Mouse (Mus musculus) spleen, adult 2 months (tissue): ENCODE results near the gene Ctnnbip1. TPM values are rescaled to one million over a fixed set of nuclear protein-coding genes. Genes with fewer than 3 reads are reported as not detected.

Experiments
- DNase-seq, 2 experiments: peaks; one replicate each; pipeline versions ENCODE4 v3.0.0 to v3.0.0-alpha.2; 2012 to 2021; ENCODE audit warnings: low spot score in 2 of 2, low read depth in 1 of 2
- H3K27ac ChIP-seq: fragments of 200-500 bp; 2 replicates; pipeline ENCODE4 v1.5.1; 2012; ENCODE audit warnings: low read length, inconsistent platforms; ENCODE audit not compliant: insufficient read depth
- H3K27me3 ChIP-seq: fragments of 200-500 bp; 2 replicates; pipeline ENCODE4 v1.6.1; 2012; ENCODE audit warnings: mild to moderate bottlenecking, moderate library complexity, low read length, inconsistent platforms; ENCODE audit not compliant: control insufficient read depth, insufficient read depth
- H3K36me3 ChIP-seq: fragments of 200-500 bp; 2 replicates; pipeline ENCODE4 v1.6.1; 2012; ENCODE audit warnings: mild to moderate bottlenecking, low read length, inconsistent platforms; ENCODE audit not compliant: control insufficient read depth, insufficient read depth
- H3K4me1 ChIP-seq: fragments of 200-500 bp; 2 replicates; pipeline ENCODE4 v1.6.1; 2011; ENCODE audit warnings: inconsistent platforms; ENCODE audit not compliant: control insufficient read depth, insufficient read depth, insufficient read length
- H3K4me3 ChIP-seq: fragments of 200-500 bp; 2 replicates; pipeline ENCODE4 v1.5.1; 2011; ENCODE audit warnings: mild to moderate bottlenecking, inconsistent platforms; ENCODE audit not compliant: insufficient read depth, insufficient read length; ENCODE audit errors: extremely low read depth
- CTCF ChIP-seq: fragments of 200-500 bp; IDR thresholded peaks from 2 replicates; pipeline ENCODE4 v1.5.1; 2011; ENCODE audit warnings: mild to moderate bottlenecking, inconsistent platforms; ENCODE audit not compliant: insufficient read depth, insufficient read length, insufficient replicate concordance; ENCODE audit errors: extremely low read depth
- POLR2A ChIP-seq: fragments of 200-500 bp; IDR thresholded peaks from 2 replicates; pipeline ENCODE4 v1.6.1; 2011; ENCODE audit warnings: low read depth, low read length, inconsistent platforms
- WGBS: fragments of 180-500 bp; shearing (Covaris S2); methylation state at CpG from one replicate; pipeline ENCODE4 v1.1.7; 2018; 5-methylcytosine and 5-hydroxymethylcytosine counted together
- polyA plus RNA-seq: library from polyadenylated mRNA; depleted of rRNA; stranded (reverse); fragments of >200 nt; gene quantifications from 2 replicates; pipeline ENCODE4 v1.2.3, GENCODE M21; 2012

Gene Ctnnbip1
- polyA plus RNA-seq, 1 experiment: 5.3 TPM

DNA sequence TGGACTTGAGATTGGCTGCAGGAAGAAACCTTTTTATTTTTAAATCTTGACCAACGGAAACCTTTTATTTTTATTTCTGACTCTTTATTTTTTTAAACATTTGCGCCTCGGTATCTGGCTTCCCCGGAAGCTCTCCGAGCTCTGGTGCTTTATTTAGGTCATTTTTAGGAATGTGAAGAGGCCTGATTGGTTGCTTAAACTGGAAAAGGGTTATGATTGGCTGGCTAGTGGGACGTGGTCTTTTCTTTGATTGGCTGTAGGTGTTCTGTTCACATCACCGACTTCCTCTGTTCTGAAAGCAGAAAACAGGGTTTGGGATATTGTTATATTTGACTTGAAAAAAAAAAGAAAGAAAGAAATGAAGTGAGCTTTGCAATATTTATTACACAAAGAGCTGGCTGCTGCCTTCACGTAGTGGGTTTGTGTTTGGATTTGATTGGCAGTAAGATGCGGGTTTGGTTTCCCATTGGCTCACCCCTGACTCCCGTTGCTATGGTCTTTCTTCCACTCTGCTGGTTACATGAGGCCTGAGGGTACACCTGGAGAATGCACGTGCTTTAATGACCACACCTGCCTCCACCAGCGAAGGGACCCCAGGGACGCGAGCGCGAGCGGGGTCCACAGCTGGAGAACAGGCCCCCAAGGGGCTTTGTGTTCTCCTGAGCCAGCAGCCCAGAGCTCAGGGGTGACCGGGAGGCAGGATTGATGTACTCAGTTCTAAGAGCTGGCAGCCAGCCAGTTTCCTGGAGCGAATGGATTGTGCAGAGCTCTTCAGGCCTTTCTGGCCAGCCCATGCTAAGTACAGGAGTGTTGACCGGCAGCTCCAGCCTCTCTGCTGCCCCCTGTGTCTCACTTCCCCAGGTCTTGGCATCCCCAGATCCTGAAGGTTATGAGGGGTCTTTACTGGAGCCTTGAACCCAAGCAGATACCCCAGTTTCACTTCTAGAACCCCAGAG lies 46.7 kb downstream of the Ctnnbip1 start:
- Histone ChIP-seq H3K4me1 (no peaks in the 10 kb centered on the region; the same call in 1 of the 2 replicates), H3K27me3 (no peaks in the 10 kb centered on the region; the same call in 1 of the 2 replicates), H3K4me3 (no peak overlapping the region), H3K36me3 (no peaks in the 10 kb centered on the region), H3K27ac (no peak overlapping the region)
- 86% methylated on average over 20 of the region's 20 CpGs for WGBS
- no peak for DNase-seq
- no peak for TF ChIP-seq POLR2A
- no peak for TF ChIP-seq CTCF

GRCm38 (mm10) chr4:149567432-149568026 lies 49.5 kb downstream of the Ctnnbip1 start:
- H3K4me3 ChIP-seq: no peak overlapping the region
- DNase-seq: no peak
- TF ChIP-seq POLR2A (no peak), CTCF (no peak)
- no peaks in the 10 kb centered on the region; the same call in 1 of the 2 replicates for H3K4me1 ChIP-seq
- H3K27ac ChIP-seq: no peak overlapping the region
- 71% methylated on average over 8 of the region's 8 CpGs for WGBS
- no peaks in the 10 kb centered on the region for H3K36me3 ChIP-seq
- no peaks in the 10 kb centered on the region; the same call in 1 of the 2 replicates for H3K27me3 ChIP-seq

DNA sequence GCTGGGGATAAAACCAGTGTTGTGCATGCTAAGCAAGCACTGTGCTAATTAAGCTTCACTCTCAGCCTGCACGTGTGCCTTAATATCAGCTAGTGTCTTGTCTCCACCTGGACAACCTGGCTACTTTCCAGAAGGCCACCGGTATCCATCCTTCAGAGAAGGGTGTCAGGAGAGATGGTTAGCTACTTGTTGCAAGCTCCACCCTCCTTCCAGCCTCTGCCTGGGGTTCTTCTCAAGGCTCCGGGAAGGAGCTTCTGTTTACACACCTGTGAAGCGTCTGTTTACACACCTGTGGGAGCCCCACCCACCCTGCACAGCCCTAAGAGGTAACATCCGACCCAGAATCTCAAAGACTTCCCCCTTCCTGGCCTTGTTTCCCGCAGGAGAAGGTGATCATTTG lies 50.6 kb downstream of the Ctnnbip1 start:
- H3K4me3 ChIP-seq: no peak overlapping the region
- 72% methylated on average over 6 of the region's 6 CpGs for WGBS
- H3K27ac ChIP-seq: no peak overlapping the region
- H3K27me3 ChIP-seq: no peaks in the 10 kb centered on the region; the same call in 1 of the 2 replicates
- DNase-seq: no peak
- H3K4me1 ChIP-seq: no peaks in the 10 kb centered on the region
- no peaks in the 10 kb centered on the region for H3K36me3 ChIP-seq
- TF ChIP-seq CTCF: no peak
- no peak for TF ChIP-seq POLR2A

GRCm38 (mm10) chr4:149569781-149570497 lies 51.9 kb downstream of the Ctnnbip1 start:
- H3K4me3 ChIP-seq: no peak overlapping the region
- H3K27me3 ChIP-seq: no peaks in the 10 kb centered on the region
- TF ChIP-seq POLR2A: no peak
- no peak for TF ChIP-seq CTCF
- no peaks in the 10 kb centered on the region for H3K4me1 ChIP-seq
- no peaks in the 10 kb centered on the region for H3K36me3 ChIP-seq
- no peak for DNase-seq
- 93% methylated on average over 6 of the region's 6 CpGs for WGBS
- no peak overlapping the region for H3K27ac ChIP-seq

DNA sequence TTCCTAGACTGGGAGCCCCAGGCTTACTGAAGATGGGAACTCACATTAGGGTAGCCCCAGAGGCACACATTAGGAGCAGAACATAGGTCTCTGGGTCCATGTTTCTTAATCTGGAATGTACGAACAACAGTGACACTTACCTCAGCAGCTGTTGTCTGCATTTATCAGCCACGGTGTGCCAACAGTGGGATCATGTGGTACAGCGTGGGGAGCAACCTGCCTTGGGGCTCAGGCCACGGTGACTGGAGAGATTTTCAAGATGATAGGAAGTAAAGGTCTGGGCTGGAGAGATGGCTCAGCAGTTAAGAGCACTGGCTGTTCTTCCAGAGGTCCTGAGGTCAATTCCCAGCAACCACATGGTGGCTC lies 52.4 kb downstream of the Ctnnbip1 start:
- Histone ChIP-seq H3K4me3 (no peak overlapping the region), H3K4me1 (no peaks in the 10 kb centered on the region), H3K36me3 (no peaks in the 10 kb centered on the region), H3K27ac (no peak overlapping the region), H3K27me3 (no peaks in the 10 kb centered on the region)
- no peak for TF ChIP-seq POLR2A
- no peak for TF ChIP-seq CTCF
- DNase-seq: no peak
- 44% methylated on average over 4 of the region's 4 CpGs for WGBS

GRCm38 (mm10) chr4:149571209-149571608 lies 53.2 kb downstream of the Ctnnbip1 start:
- Histone ChIP-seq H3K27me3 (no peaks in the 10 kb centered on the region), H3K27ac (no peak overlapping the region), H3K36me3 (no peaks in the 10 kb centered on the region), H3K4me1 (no peaks in the 10 kb centered on the region), H3K4me3 (no peak overlapping the region)
- no peak for DNase-seq
- 88% methylated on average over 5 of the region's 5 CpGs for WGBS
- TF ChIP-seq CTCF: no peak
- TF ChIP-seq POLR2A: no peak

DNA sequence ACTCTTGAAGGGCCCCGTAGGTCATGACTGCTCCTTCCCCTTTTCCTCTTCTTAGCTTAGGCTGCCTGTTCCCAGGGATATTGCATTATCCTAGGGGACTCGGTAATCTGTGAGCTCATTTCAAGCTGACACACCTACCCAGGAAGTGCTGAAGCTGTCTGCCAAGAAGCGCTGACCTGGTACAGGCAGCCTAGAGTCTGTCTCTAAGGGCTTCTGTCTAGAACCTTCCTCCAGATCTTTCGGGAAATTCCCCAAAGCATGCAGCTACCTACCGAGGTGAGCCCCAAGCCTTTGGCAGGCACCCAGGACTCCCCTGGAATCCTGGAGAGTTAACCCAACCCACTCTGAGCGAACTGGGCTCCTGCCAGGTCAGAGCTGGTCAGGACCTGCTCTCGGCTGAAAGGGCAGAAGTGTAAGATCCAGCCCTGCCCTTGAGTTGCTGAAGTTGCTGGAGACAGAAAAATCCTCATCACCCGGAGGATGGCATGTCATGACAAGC lies 53.7 kb downstream of the Ctnnbip1 start:
- DNase-seq: no peak
- 64% methylated on average over 8 of the region's 8 CpGs for WGBS

More for the DNA sequence above, 53.7 kb downstream of the Ctnnbip1 start:
- no peak for TF ChIP-seq POLR2A
- H3K4me3 ChIP-seq: no peak overlapping the region
- no peaks in the 10 kb centered on the region for H3K4me1 ChIP-seq
- no peaks in the 10 kb centered on the region for H3K36me3 ChIP-seq
- H3K27me3 ChIP-seq: no peaks in the 10 kb centered on the region
- H3K27ac ChIP-seq: no peak overlapping the region
